Mouse (Mus musculus) Muller cell, postnatal 12 days (primary cell): ENCODE measurements around the gene Os9.
A peak's percentile ranks its signal among the peaks of the same experiment; 100 is the strongest.
"Not testable (repeated sequence)": the region's sequence is repeated elsewhere in the genome, so short reads cannot be mapped to it uniquely, and the experiment has no call there.

ENCODE experiments used
- DNase-seq: peaks from one replicate; pipeline ENCODE4 v3.0.0-alpha.2; 2015; ENCODE audit errors: inconsistent ontology term

The Os9 gene

DNA sequence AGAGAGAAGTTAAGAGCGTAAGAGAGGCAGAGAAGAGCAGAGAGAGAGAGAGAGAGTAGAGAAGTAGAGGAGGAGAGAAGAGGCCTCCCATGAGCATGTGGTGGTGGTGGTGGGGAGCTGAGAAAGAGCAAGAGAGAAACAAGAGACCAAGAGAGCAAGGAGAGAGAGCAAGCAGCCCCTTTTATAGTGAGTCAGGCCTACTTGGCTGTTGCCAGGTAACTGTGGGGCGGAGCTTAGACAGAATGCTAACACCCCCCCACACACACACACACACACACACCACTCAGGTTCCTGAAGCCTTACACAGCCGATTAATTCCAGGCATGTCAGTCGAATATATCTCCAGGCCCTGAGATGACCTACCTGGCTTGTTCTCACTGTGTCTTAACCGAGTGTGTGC lies 24.4 kb upstream of the Os9 start:
- no peak for DNase-seq

DNA sequence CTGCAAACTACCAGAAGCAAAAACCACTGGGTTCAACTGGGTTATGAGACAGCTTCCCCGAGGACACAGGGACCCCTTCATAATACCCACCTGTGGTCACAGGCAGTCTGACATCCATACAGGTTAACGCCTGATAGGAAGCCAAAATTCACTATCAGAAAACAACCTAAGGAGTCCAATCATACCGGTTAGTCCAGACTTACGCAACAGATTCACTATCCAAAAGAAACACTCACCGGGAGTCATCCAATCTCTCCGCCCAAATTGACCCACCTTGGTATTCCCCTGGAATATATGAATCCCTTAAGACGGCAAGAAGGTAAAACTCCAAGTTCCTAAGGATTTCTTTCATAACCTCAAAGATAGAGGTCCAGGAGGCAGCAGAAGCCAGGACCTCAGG lies 23.6 kb upstream of the Os9 start:
- DNase-seq: no peak

DNA sequence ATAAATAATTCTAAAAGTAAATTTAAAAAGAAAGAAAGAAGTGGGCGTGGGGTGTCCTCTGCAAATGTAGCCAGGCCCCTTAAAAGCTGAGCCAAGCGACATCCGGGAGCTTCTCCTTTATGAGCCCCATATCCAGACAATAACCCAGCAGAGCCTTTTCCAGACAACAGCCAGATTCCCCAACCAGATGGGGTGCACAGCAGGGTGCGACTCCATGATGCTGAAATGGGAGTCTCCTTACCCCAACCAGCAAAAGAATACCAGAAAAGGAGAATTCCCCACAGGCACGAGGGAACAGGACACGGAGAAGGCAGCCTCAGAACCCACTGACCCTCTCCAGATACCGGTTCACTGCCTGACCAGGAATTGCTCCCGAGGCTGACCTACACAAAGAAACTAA lies 22.3 kb upstream of the Os9 start:
- no peak for DNase-seq

DNA sequence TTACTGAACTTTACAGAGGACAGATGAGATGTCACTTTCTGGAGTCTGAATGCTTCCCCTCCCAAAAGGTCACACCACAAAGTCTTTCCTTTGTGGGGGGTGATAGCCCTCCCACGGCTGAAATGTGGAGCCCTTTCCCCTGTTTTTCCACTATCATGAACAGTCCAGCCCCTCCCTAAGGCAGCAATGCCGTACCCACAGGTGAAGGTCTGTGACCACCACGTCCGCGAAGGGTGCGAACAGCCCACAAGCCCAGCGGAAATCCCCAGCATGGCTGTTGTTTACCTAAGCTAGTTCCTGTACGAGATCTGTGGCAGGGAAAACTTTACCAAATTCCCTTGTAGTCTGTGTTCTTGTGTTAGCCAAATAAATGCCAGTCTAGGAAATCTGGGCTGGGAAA lies 20.6 kb upstream of the Os9 start:
- no peak for DNase-seq

DNA sequence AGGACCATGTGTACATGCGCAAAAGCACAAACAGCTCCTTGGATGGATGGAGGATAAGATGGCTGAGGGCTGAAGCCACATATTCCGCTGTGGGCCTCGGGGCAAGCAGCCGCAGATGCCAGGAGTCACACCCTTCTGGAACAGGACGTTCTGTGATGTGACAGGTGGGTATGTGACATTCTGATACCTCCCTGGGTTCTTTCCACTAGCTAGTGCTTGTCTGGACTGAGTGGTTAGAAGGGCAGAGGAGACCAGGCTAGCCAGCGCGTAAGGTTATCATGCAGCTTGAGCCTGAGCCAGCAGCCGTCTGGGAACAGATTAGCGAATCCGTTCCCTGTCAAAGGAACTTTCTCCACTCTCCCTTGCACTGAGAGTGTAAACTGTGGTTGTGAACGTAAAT lies 20.0 kb upstream of the Os9 start:
- DNase-seq: no peak

DNA sequence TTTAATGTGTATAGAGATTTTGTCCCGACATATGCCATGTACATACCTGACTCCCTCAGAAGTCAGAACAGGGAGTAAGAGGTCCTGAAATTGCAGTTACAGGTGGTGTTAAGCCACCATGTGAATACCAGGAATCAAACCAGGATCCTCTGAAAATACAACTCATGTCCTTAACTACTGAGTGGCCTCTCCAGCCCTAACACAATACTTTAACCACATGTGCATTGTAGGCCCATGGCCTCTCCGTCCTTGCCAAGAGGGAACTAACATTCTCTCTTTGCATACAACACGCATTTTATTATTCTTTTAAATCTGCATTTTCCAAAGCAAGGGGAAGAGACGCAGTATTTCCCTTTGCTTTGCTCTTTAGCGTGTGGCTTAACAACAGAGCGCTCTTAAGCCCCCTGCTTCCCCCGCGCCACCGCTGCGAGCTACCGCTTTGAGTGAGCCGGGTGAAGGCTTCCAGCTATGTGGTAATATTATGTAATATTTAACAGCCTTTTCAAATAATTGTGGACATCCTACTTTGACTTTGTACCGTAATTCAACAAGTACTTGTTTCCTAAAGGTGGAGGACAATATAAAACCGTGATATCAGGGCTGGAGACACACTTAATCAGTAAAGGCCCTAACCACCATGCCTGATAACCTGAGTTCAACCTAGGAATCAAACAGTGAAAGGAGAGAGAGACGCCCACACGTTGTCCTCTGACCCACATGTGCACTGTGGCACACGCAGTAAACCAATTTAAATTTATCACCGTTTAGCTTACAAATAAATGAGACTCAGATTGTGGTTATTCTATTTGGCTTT lies 17.6 kb upstream of the Os9 start:
- no peak for DNase-seq

DNA sequence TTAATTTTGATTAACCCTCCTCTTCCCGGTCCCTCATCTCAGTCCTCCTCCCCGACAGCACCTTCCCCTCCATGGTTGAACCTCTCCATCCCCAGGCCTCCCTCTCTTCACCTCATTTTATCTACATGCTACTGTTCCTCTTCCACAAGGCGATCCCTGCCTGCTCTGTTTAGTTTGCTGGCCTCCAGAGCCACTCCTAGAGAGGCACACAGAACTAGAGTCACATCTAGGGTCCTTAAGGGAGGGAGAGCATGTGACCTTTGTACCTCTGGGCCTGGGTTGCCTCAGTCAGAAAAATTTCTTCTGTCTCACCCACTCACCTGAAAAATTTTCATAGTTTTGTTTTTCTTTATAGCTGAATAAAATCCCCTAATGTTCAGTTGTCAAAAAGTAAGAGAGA lies 17.0 kb upstream of the Os9 start:
- no peak for DNase-seq

DNA sequence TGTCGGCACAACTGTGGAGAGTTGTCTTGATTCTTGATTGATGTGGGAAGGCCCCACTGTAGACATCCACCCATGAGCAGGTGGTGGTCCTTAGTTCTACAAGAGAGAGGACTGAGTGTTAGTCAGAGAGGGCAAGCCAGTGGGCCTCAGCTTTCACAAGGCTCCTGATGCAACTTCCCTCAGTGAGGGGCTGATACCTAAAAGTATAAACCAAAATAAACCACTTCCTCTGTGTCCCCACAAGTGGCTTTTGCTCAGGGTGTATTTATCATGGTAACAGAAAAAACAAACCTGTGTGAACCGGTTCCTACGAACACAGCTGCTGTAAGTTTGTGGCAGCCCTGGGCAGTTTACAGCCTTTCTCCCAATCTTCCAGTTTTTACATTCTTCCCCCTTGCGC lies 15.6 kb upstream of the Os9 start:
- DNase-seq: no peak

DNA sequence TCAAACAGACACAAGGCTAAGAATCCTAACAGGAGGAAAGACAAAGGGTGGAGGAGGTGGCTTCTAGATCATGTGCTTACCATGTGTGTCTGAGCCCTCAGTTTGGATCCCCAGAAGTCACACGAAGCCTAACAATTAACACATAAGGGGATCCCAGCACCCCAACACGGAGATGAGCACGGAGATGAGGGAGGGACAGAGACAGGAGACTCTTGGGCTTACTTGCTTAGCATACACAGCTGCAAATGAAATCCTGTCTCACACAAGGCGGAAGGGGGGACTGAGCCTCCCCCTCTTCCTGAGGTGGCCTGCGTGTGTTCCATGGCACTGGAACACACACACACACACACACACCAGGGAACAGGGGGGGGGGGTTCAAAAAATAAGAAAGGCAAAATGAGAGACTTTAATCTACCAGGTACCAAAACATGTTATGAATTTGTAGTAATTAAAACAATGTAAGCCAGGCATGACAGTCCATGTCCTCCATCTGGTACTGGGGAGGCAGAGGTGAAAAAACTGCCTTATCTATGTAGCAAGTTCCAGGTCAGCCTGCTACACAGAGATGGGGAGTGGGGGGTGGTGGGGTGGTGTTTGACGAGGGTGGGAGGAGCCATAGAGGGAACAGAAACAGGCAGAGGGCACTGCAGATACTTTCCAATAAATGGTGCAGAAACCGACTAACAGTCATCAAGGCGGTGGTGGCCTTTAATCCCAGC lies 14.3 kb upstream of the Os9 start:
- DNase-seq: no peak

DNA sequence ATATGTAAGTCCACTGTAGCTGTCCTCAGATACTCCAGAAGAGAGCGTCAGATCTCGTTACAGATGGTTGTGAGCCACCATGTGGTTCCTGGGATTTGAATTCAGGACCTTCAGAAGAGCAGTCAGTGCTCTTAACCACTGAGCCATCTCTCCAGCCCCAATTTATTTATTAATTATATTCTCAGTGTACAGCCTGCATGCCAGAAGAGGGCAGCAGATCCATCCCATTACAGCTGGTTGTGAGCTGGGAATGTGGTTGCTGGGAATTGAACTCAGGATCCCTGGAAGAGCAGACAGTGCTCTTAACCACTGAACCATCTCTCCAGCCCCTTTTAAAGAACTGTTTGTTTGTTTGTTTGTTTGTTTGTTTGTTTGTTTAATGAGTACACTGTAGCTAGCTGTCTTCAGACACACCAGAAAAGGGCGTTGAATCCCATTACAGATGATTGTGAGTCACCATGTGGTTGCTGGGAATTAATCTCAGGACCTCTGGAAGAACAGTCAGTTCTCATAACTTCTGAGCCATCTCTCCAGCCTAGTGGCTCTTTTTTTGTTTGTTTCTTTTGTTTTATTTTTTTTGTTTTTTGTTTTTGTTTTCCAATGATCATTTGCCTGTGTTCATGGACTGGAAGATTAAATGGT lies 13.6 kb upstream of the Os9 start:
- not testable (repeated sequence) for DNase-seq

DNA sequence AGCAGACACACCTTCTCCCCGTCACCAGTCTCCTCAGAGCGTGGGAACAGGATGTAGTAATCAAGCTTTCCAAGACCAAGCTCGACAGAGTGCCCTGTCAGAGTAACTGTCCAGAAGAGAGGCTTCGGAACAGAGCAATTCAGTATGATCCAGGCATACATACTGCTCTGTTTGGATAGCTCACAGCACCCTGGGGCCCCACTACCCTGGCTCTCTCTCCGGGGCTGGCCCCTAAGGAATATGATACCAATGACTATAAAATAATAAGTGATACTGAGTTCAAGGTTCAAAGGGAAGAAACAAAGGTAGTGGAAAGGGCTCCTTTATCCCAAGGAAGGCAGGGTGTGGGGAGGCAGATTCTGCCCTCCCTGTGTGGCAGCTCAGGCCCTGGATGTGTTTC lies 11.5 kb upstream of the Os9 start:
- DNase-seq: no peak

DNA sequence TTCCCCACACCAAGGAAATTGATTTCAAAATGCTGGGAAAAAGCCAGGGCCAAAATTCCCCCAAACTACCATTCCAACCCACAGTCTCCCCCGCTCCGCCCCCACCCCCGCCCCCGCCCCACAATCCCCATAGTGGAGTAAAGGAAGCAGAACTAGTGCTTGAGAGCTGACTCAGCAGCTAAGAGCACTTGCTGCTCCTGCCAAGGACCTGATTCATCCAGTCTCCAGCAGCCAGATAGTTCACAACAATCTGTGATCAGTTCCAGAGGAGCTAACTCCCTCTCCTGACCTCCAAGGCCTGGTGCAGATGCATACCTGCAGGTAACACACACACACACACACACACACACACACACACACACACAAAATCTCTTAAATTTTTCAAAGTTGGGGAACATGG lies 8.5 kb upstream of the Os9 start:
- DNase-seq: no peak

DNA sequence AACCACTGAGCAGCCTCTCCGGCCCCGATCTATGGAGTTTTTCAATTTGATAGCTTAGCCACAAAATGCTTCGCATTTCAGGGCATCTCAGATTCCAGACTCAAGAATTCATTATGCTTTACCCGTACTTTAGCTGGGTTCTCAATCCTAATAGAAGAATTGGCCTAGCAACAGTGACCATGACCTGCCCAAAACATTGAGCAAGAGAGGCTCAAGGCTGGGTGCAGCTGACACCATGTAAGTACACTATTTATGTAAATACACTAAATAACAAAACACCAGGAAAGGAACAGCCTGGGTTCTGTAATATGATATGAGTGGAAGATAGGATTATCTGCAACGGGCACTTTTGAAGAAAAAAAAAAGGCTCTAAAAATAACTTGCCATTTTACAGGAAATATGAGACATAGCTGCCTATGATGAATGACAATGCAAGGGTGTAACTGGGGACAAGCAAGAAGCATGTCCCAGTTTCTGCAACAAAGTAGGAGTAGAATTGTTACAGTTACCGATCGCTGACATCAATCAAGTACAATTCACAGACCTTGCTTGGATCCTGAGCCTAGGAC lies 6.9 kb upstream of the Os9 start:
- no peak for DNase-seq

DNA sequence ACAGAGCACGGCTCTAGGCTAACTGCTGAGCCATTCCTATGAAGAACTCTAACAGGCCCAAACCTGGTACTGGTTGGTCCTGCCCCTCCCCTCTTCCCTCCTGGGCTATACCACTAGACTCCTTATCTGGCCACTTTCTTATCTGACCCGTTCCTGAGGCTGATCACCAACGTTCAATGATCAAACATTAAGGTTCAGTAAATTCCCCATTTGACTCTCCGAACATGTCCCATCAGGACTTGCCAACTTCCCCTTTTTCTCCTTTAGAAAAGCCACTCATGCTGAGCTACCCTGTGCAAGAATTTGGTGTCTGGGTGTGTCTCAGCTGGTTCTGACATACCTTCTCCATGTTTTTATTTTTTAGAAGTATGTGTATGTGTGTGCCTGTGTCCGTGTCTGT lies 5.6 kb upstream of the Os9 start:
- no peak for DNase-seq

DNA sequence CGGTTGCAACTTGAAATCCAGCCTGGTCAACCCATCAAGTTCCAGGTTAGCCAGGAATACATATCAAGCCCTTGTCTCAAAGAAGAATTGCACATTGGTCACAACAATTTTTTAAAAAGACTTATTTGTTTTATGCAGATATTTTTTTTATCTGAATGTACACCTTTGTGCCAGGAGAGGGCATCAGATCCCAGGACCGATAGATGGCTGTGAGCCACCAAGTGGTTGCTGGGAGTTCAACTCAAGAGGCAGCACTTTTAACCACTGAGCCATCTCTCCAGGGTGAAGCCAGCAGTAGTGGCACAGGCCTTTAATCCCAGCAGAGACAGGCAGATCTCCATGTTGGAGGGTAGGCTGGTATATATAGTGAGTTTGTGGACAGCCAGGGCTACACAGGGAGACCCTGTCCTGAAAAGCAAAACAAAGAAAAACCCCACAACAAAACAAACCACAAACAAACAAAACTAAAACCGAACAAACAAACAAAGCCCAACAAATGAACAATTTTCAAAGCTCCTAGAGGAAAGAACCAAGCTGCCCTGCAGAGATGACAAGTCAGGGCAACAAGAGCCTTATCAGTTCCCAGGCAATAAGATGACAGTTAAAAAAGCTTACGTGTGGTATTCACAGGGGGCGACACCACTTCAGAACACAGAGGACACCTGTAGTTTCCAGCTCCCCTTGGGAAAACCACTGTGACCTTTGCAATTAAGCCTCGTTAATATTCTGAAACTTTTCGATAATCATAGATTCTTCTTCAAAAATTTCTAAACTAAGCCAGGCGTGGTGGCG lies 4.5 kb upstream of the Os9 start:
- DNase-seq: peak; percentile 10

DNA sequence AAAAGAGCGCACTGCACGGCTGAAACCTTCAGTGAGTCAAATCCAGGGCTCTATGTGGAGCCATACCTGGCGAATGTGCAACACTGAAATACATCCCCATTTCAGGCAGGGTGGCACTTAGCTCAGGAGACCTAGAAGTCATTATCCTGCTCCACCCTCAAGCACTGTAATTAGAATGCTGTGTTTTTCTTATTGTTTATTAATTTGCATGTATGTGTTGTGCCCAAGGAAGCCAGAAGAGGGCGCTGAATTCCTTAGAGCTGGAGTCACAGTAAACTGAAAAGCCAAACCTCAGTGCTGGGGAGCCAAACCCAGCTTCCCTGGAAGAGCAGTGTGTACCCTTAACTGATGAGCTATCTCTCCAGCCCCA lies 2.5 kb upstream of the Os9 start:
- peak; percentile 52 for DNase-seq

DNA sequence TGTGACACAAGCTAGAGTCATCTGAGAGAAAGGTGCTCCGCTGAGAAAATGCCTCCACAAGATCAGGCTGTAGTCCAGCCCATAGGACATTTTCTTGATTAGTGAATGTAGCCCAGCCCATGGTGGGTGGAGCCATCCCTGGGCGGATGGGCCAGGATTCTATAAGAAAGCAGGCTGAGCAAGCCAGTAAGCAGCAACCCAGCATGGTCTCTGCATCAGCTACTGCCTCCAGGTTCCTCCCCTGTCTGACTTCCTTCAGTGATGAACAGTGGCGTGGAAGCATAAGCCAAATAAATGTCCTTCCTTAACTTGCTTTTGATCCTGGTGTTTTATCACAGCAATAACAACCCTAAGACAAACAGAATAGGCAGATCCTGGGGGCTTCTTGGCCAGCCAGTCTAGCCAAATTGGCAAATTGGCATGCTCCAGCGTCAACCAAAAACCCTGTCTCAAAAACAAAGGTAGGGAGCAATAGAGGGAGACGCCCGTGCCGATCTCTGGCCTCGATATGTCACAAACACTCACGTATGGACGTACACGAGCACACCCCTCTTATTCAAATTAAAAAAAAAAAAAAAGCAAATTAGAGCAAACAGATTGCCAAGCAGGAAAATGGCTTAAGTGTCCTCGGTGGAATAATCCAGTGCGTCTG lies 2.0 kb upstream of the Os9 start:
- DNase-seq: peak; percentile 62

DNA sequence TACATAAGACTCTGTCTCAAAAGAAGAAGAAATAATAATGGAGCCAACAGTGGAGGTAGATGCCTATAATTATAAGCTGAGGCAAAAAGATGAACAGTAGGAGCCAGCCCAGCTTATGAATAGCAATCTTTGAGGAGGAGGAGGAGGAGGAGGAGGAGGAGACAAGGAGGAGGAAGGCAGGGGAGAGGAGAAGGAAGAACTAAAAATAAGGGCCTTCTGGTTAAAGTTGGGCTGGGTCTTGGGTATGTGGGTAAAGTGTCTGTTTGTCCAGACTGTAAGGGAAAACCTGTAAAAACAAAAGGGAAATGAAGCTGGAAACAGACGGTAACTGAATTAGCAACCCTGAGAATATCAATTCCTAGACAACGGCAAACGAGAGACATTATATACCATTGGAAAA lies 1.1 kb upstream of the Os9 start:
- DNase-seq: no peak

DNA sequence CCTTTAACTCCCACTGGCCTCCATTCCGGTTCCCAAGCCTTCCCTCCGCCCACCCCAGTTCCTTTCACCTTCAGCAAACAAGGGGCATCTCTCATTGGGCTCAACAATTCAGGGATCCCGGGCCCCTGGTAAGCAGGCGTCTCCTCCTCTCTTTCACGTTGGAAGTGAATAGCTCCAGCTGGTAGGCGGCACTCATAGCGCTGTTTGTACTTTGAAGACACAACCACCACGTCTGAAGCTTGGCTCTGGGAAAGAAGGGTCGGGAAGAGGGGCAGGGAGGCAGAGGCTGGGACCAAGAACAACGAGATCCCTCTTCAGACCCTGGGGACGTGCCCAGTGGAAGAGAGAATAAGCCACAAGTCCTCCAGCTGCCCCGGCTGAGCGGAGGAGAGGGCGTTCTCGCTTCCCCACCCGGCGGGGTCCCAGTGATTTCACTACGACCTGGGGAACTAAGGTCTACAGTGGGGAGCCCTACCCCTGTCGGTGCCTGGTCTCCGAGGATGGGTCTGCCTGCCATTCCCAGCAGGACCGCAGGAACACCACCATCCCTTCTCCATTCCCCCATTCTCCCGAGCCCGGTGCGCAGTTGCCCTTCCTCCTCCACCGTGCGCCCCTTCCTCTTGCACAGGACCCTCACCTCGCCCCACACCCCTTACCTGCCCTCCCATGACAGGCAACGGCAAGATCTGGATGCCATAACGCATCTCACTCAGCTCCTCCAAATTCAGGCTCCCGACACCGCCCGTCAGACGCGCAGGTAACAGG lies 448 bp downstream of the Os9 start:
- peak; percentile 7 for DNase-seq

DNA sequence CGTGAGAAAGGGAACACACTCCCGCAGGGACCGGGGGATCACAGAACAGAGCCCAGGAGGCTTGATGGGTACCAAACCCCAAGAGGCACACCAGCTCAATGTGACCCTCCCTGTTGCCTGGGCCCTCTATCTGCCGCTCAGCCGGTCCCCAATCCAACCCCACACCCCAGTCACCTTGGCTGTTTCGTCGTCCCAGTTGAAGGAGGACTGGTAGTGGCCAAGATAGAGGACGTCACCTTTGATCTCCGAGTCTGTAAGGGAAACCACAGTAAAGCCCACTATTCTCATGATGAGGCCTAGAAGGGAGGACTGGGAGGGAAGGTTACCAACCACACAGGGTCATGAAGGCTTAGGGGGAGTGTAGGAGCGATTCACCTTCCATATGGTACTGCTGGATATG lies 1.7 kb downstream of the Os9 start:
- DNase-seq: no peak

DNA sequence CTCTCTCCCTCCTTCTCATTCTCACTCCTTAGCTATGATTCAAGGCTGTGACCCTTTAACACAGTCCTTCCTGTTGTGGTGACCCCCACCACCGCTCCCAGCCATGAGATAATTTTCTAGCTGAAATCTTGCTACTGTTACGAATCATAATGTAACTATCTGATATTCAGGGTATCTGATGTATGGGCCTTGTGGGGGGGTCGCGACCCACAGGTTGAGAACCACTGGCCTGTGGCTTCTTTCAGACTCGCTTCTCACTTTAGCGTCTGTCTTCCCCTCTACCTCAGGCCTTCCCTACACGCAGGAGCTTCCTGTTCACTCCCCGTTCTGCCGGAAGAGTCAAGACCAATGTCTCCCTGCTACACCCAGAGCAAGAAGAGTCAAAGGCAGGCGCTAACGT lies 2.5 kb downstream of the Os9 start:
- no peak for DNase-seq
